Mouse (Mus musculus): Measurements from ENCODE around the gene Mybph. TPM values are rescaled to one million over a fixed set of nuclear protein-coding genes. Genes with fewer than 3 reads are reported as not detected.

Mybph gene
- polyA plus RNA-seq, 1 experiment from 2014 or later: 4.4 TPM

DNA sequence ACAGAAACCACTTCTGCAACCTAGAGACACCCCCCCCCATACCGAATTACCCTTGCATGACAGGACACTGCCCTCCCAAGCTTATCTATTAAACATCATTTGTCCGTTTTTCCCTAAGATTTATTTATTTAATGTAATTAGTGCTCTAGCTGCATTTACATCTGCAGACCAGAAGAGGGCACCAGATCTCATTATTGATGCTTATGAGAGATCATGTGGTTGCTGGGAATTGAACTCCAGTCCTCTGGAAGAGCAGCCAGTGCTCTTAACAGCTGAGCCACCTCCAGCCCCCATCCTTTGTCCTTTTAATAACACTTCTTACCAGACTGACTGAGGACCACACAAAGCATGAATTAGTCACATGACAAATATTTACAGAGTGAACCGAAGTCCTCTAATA, 38.6 kb upstream of the Mybph start:
- Histone ChIP-seq H3K4me3 (ENCODE audit: low read depth, low read length) (no peak overlapping the region), H3K27me3 (ENCODE audit: control insufficient read depth, insufficient read depth, low read length) (no peaks in the 10 kb centered on the region), H3K9me3 (replicated peaks; ENCODE audit: control insufficient read depth, low read length) (no peaks in the 10 kb centered on the region), H3K9ac (replicated peaks; ENCODE audit: low read length) (no peak overlapping the region), H3K4me1 (ENCODE audit: control insufficient read depth, insufficient read depth, low read length) (no peaks in the 10 kb centered on the region), H3K4me2 (ENCODE audit: low read depth, low read length) (no peak overlapping the region), H3K36me3 (replicated peaks; ENCODE audit: control insufficient read depth, insufficient read depth, low read depth, low read length) (no peaks in the 10 kb centered on the region), H3K27ac (replicated peaks; ENCODE audit: low read depth, low read length) (no peak overlapping the region)
- no peak for DNase-seq (ENCODE audit: low spot score)
- 56% methylated on average over 3 of the region's 3 CpGs for WGBS
- ATAC-seq (replicated peaks; ENCODE audit: insufficient number of reproducible peaks, low FRiP score, low TSS enrichment, low read depth): no peak

- Histone ChIP-seq H3K9me3 (replicated peaks; ENCODE audit: control insufficient read depth, low read length) (no peaks in the 10 kb centered on the region), H3K4me2 (ENCODE audit: low read depth, low read length) (no peak overlapping the region), H3K36me3 (replicated peaks; ENCODE audit: control insufficient read depth, insufficient read depth, low read depth, low read length) (no peaks in the 10 kb centered on the region), H3K4me3 (ENCODE audit: low read depth, low read length) (no peak overlapping the region), H3K27ac (replicated peaks; ENCODE audit: low read depth, low read length) (no peak overlapping the region), H3K27me3 (ENCODE audit: control insufficient read depth, insufficient read depth, low read length) (no peaks in the 10 kb centered on the region), H3K4me1 (ENCODE audit: control insufficient read depth, insufficient read depth, low read length) (no peaks in the 10 kb centered on the region), H3K9ac (replicated peaks; ENCODE audit: low read length) (no peak overlapping the region)
- ATAC-seq (replicated peaks; ENCODE audit: insufficient number of reproducible peaks, low FRiP score, low TSS enrichment, low read depth) (no peak), DNase-seq (ENCODE audit: low spot score) (no peak)
- 88% methylated on average over 3 of the region's 3 CpGs for WGBS
These were observed 32.8 kb upstream of the Mybph start for GRCm38 (mm10) chr1:134160404-134160803.

DNA sequence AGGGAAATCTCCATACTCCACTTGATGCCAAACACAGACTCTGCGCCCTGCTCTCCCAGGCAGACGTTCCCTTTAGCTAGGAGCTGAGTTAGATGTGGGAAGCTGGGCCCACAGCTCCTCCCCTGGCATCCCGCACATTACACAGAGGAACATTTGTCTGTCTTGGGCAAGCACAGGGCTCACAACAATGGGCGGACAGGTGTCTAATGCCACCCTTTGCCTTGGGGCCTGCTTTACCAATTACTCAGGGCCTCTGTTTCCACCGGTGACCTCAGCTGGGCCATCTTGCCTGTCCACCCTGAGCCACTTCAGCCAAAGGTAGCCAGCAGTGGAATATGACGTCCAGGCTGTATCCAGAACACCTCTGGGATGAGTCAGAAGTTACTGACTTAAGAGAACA, 31.8 kb upstream of the Mybph start:
- WGBS: 68% methylated on average over 6 of the region's 6 CpGs
- H3K27me3 ChIP-seq (ENCODE audit: control insufficient read depth, insufficient read depth, low read length): no peaks in the 10 kb centered on the region
- ATAC-seq (replicated peaks; ENCODE audit: insufficient number of reproducible peaks, low FRiP score, low TSS enrichment, low read depth) (no peak), DNase-seq (ENCODE audit: low spot score) (no peak)
- no peak overlapping the region for H3K4me3 ChIP-seq (ENCODE audit: low read depth, low read length)
- H3K9ac ChIP-seq (replicated peaks; ENCODE audit: low read length): no peak overlapping the region
- no peaks in the 10 kb centered on the region for H3K36me3 ChIP-seq (replicated peaks; ENCODE audit: control insufficient read depth, insufficient read depth, low read depth, low read length)
- no peak overlapping the region for H3K27ac ChIP-seq (replicated peaks; ENCODE audit: low read depth, low read length)
- no peak overlapping the region for H3K4me2 ChIP-seq (ENCODE audit: low read depth, low read length)
- H3K9me3 ChIP-seq (replicated peaks; ENCODE audit: control insufficient read depth, low read length): no peaks in the 10 kb centered on the region
- no peaks in the 10 kb centered on the region for H3K4me1 ChIP-seq (ENCODE audit: control insufficient read depth, insufficient read depth, low read length)

- no peak for DNase-seq (ENCODE audit: low spot score)
- Histone ChIP-seq H3K9ac (replicated peaks; ENCODE audit: low read length) (no peak overlapping the region), H3K4me2 (ENCODE audit: low read depth, low read length) (no peak overlapping the region), H3K4me1 (ENCODE audit: control insufficient read depth, insufficient read depth, low read length) (no peaks in the 10 kb centered on the region), H3K36me3 (replicated peaks; ENCODE audit: control insufficient read depth, insufficient read depth, low read depth, low read length) (no peaks in the 10 kb centered on the region), H3K27ac (replicated peaks; ENCODE audit: low read depth, low read length) (no peak overlapping the region), H3K27me3 (ENCODE audit: control insufficient read depth, insufficient read depth, low read length) (no peaks in the 10 kb centered on the region), H3K9me3 (replicated peaks; ENCODE audit: control insufficient read depth, low read length) (no peaks in the 10 kb centered on the region), H3K4me3 (ENCODE audit: low read depth, low read length) (no peak overlapping the region)
- 67% methylated on average over 6 of the region's 6 CpGs for WGBS
- no peak for ATAC-seq (replicated peaks; ENCODE audit: insufficient number of reproducible peaks, low FRiP score, low TSS enrichment, low read depth)
These were observed 30.6 kb upstream of the Mybph start for GRCm38 (mm10) chr1:134162510-134163225.

DNA sequence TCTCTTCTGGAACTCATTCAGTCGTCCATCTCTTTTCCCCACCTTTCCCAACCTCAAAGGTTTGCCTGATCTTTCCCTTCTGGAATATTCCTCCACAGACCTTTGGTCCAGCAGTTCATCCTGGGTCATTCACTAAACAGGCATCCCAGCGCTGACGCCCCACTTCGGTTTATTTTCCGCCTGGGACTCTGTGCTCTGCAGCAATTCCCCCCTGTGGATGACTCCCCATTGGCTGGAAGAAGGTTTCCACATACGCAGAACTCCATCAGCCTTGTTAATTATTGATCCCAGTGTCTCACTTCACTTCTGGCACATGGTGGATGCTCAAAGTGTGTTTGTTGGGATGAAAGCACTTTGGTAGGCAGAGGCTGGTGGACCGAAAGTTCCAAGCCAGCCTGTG, 29.8 kb upstream of the Mybph start:
- Histone ChIP-seq H3K4me2 (ENCODE audit: low read depth, low read length) (no peak overlapping the region), H3K9me3 (replicated peaks; ENCODE audit: control insufficient read depth, low read length) (no peaks in the 10 kb centered on the region), H3K27ac (replicated peaks; ENCODE audit: low read depth, low read length) (no peak overlapping the region), H3K4me3 (ENCODE audit: low read depth, low read length) (no peak overlapping the region), H3K4me1 (ENCODE audit: control insufficient read depth, insufficient read depth, low read length) (no peaks in the 10 kb centered on the region), H3K36me3 (replicated peaks; ENCODE audit: control insufficient read depth, insufficient read depth, low read depth, low read length) (no peaks in the 10 kb centered on the region), H3K9ac (replicated peaks; ENCODE audit: low read length) (no peak overlapping the region), H3K27me3 (ENCODE audit: control insufficient read depth, insufficient read depth, low read length) (no peaks in the 10 kb centered on the region)
- ATAC-seq (replicated peaks; ENCODE audit: insufficient number of reproducible peaks, low FRiP score, low TSS enrichment, low read depth): no peak
- DNase-seq (ENCODE audit: low spot score): no peak
- WGBS: 91% methylated on average over 7 of the region's 7 CpGs

DNA sequence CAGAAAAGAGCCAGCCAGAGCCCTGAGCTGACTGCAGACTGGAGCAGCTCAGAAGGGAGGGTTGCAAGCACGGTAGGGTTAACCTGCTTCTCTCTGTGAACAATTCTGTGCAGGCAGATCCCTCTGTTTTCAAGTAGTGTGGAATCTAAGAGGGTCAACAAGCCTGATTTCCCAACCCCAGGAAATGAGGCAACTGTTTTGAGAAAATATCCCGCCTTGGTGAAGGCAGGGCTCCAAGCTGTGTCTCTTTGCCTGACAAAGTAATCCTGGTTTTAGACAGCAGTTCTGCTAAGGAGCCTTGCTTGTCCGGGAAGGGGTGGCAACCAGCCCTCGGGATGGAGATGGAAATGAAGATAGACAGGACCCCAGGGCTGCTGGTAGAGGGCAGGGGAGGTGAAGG, 28.8 kb upstream of the Mybph start:
- Histone ChIP-seq H3K36me3 (replicated peaks; ENCODE audit: control insufficient read depth, insufficient read depth, low read depth, low read length) (no peaks in the 10 kb centered on the region), H3K4me3 (ENCODE audit: low read depth, low read length) (no peak overlapping the region), H3K4me1 (ENCODE audit: control insufficient read depth, insufficient read depth, low read length) (no peaks in the 10 kb centered on the region), H3K4me2 (ENCODE audit: low read depth, low read length) (no peak overlapping the region), H3K9me3 (replicated peaks; ENCODE audit: control insufficient read depth, low read length) (no peaks in the 10 kb centered on the region), H3K27ac (replicated peaks; ENCODE audit: low read depth, low read length) (no peak overlapping the region), H3K27me3 (ENCODE audit: control insufficient read depth, insufficient read depth, low read length) (no peaks in the 10 kb centered on the region), H3K9ac (replicated peaks; ENCODE audit: low read length) (no peak overlapping the region)
- ATAC-seq (replicated peaks; ENCODE audit: insufficient number of reproducible peaks, low FRiP score, low TSS enrichment, low read depth) (no peak), DNase-seq (ENCODE audit: low spot score) (no peak)
- 60% methylated on average over 4 of the region's 4 CpGs for WGBS

DNA sequence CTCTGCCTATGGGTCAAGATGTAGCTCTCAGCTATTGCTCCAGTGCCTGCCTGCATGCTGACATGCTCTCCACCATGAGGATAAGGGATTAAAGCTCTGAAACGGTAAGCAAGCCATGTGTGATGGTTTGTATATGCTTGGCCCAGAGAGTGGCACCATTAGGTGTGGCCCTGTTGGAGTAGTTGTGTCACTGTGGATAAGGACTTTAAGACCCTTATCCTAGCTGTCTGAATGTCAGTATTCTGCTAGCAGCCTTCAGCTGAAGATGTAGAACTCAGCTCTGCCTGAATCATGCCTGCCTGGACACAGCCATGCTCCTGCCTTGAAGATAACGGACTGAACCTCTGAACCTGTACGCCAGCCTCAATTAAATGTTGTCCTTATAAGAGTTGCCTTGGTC, 26.7 kb upstream of the Mybph start:
- no peak for DNase-seq (ENCODE audit: low spot score)
- no peak for ATAC-seq (replicated peaks; ENCODE audit: insufficient number of reproducible peaks, low FRiP score, low TSS enrichment, low read depth)
- H3K9me3 ChIP-seq (replicated peaks; ENCODE audit: control insufficient read depth, low read length): no peaks in the 10 kb centered on the region
- H3K4me2 ChIP-seq (ENCODE audit: low read depth, low read length): no peak overlapping the region
- H3K27ac ChIP-seq (replicated peaks; ENCODE audit: low read depth, low read length): no peak overlapping the region
- no peaks in the 10 kb centered on the region for H3K36me3 ChIP-seq (replicated peaks; ENCODE audit: control insufficient read depth, insufficient read depth, low read depth, low read length)
- H3K4me3 ChIP-seq (ENCODE audit: low read depth, low read length): no peak overlapping the region
- H3K4me1 ChIP-seq (ENCODE audit: control insufficient read depth, insufficient read depth, low read length): no peaks in the 10 kb centered on the region
- H3K9ac ChIP-seq (replicated peaks; ENCODE audit: low read length): no peak overlapping the region
- WGBS: 91% methylated on average over 3 of the region's 3 CpGs
- no peaks in the 10 kb centered on the region for H3K27me3 ChIP-seq (ENCODE audit: control insufficient read depth, insufficient read depth, low read length)

GRCm38 (mm10) chr1:134167416-134168305, 25.6 kb upstream of the Mybph start:
- H3K36me3 ChIP-seq (replicated peaks; ENCODE audit: control insufficient read depth, insufficient read depth, low read depth, low read length): no peaks in the 10 kb centered on the region
- H3K4me1 ChIP-seq (ENCODE audit: control insufficient read depth, insufficient read depth, low read length): no peaks in the 10 kb centered on the region
- no peak overlapping the region for H3K27ac ChIP-seq (replicated peaks; ENCODE audit: low read depth, low read length)
- no peak overlapping the region for H3K4me3 ChIP-seq (ENCODE audit: low read depth, low read length)
- H3K4me2 ChIP-seq (ENCODE audit: low read depth, low read length): no peak overlapping the region
- DNase-seq (ENCODE audit: low spot score) (no peak), ATAC-seq (replicated peaks; ENCODE audit: insufficient number of reproducible peaks, low FRiP score, low TSS enrichment, low read depth) (no peak)
- 43% methylated on average over 14 of the region's 14 CpGs for WGBS
- no peak overlapping the region for H3K9ac ChIP-seq (replicated peaks; ENCODE audit: low read length)
- no peaks in the 10 kb centered on the region for H3K9me3 ChIP-seq (replicated peaks; ENCODE audit: control insufficient read depth, low read length)
- H3K27me3 ChIP-seq (ENCODE audit: control insufficient read depth, insufficient read depth, low read length): no peaks in the 10 kb centered on the region
